Comparison of ENCODE assay signal across 8 mouse cellular contexts in the genomic region with DNA sequence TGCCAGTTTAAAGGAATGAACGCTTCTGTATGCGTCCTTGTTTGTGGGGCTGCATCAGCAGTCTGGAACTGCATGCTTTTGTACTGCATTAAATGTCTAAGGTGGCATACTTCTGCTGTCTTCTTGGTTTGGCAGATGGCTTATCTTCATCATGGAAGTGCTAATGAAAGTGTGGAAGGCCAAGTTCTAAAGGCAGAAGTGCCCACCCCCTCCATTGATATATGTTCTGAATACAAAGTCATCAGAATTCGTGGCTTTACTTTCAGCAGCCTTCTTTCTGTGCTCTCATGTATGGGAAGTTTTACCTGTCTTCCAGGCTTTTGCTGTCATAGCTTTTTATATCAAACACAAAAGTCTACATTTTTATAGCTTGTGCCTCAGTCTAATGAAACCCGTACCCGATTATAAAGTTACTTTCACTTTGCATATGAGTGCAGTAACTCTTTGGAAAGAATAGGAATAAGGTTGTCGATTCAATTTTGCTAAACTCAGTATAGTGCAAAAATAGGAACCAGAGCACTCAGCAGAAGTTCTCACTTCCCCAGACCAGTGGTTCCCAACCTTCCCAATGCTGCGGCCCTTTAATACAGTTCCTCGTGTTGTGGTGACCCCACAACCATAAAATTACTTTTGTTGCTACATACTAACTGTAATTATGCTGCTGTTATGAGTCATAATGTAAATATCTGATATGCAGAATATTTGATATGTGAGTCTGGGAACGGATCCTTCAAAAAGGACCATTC. TPM values are rescaled to one million over a fixed set of nuclear protein-coding genes. Genes with fewer than 3 reads are reported as not detected.
A peak's percentile ranks its signal among the peaks of the same experiment; 100 is the strongest.
DNase-seq lines count a peak whose midpoint lies in the region; ATAC-seq and TF ChIP-seq lines count a peak whose summit lies in the region.

No protein-coding gene starts in this region.

- 48% methylated on average over 9 of the region's 9 CpGs for WGBS in lung, embryonic 16.5 days
- WGBS in intestine, embryonic 16.5 days, result 53% methylated on average over 9 of the region's 9 CpGs
- 13% methylated on average over 9 of the region's 9 CpGs for WGBS in olfactory bulb, adult 2 months

- peak overlapping the region; percentile 32; the same call in 1 of the 2 replicates for H3K9ac ChIP-seq in lung, embryonic 16.5 days (ENCODE audit: low read length)
- H3K9ac ChIP-seq in intestine, embryonic 16.5 days (ENCODE audit: low read depth, low read length), result peak overlapping the region; percentile 15

- H3K27ac ChIP-seq in lung, embryonic 16.5 days (ENCODE audit: low read length), result peak overlapping the region; percentile 83
- peak overlapping the region; percentile 35 for H3K27ac ChIP-seq in intestine, embryonic 16.5 days (ENCODE audit: low read length)
- H3K27ac ChIP-seq in olfactory bulb, adult 2 months (ENCODE audit: insufficient read depth, low read depth, low read length), result peak overlapping the region; percentile 28; the same call in 1 of the 2 replicates

- TF ChIP-seq CTCF in olfactory bulb, adult 2 months (IDR thresholded peaks at IDR 0.05; ENCODE audit: insufficient read depth, low read depth, low read length), result no peak

- H3K4me3 ChIP-seq in lung, embryonic 16.5 days (ENCODE audit: low read length), result peak overlapping the region; percentile 16
- H3K4me3 ChIP-seq in intestine, embryonic 16.5 days (ENCODE audit: low read length), result peak overlapping the region; percentile 22
- peak overlapping the region; percentile 15; the same call in 1 of the 2 replicates for H3K4me3 ChIP-seq in olfactory bulb, adult 2 months (ENCODE audit: insufficient read depth, low read depth, low read length)

- no peaks in the 10 kb centered on the region for H3K9me3 ChIP-seq in lung, embryonic 16.5 days (ENCODE audit: control insufficient read depth, low read length)
- H3K9me3 ChIP-seq in intestine, embryonic 16.5 days (ENCODE audit: control insufficient read depth, low read length), result no peaks in the 10 kb centered on the region

- peaks cover 16% of the 10 kb centered on the region for H3K4me1 ChIP-seq in lung, embryonic 16.5 days (replicated peaks; ENCODE audit: control insufficient read depth, insufficient read depth, low read length)
- H3K4me1 ChIP-seq in intestine, embryonic 16.5 days (ENCODE audit: control insufficient read depth, insufficient read depth, low read length), result peaks cover 20% of the 10 kb centered on the region
- H3K4me1 ChIP-seq in olfactory bulb, adult 2 months (ENCODE audit: control insufficient read depth, insufficient read depth, low read length), result peaks cover 4% of the 10 kb centered on the region

- DNase-seq in adrenal gland, adult 2 months, result peak; percentile 14
- DNase-seq in adrenal gland, adult 8-10 months, result no peak
- DNase-seq in lung, postnatal 10 days, result no peak
- DNase-seq in cerebellum, adult 8-10 months, result no peak
- no peak for DNase-seq in frontal cortex, postnatal 14 days (ENCODE audit: low spot score in 2 of 2)

- H3K36me3 ChIP-seq in lung, embryonic 16.5 days (ENCODE audit: control insufficient read depth, insufficient read depth, low read length), result 0 out of 2 replicates have a peak, but pooled peaks cover 4% of the 10 kb centered on the region
- H3K36me3 ChIP-seq in intestine, embryonic 16.5 days (ENCODE audit: control insufficient read depth, insufficient read depth, low read length), result no peaks in the 10 kb centered on the region

- peak overlapping the region; percentile 44 for H3K4me2 ChIP-seq in lung, embryonic 16.5 days (ENCODE audit: low read depth, low read length)
- peak overlapping the region; percentile 44 for H3K4me2 ChIP-seq in intestine, embryonic 16.5 days (ENCODE audit: low read depth, low read length)

- no peaks in the 10 kb centered on the region for H3K27me3 ChIP-seq in lung, embryonic 16.5 days (ENCODE audit: control insufficient read depth, insufficient read depth, low read depth, low read length)
- H3K27me3 ChIP-seq in intestine, embryonic 16.5 days (replicated peaks; ENCODE audit: control insufficient read depth, insufficient read depth, low read length), result no peaks in the 10 kb centered on the region

- TF ChIP-seq POLR2A in olfactory bulb, adult 2 months (IDR thresholded peaks at IDR 0.05; ENCODE audit: insufficient read depth, low read depth, low read length), result no peak

- no peak for ATAC-seq in lung, embryonic 16.5 days (ENCODE audit: low read depth)
- ATAC-seq in intestine, embryonic 16.5 days, result no peak

RNA-seq across cellular contexts. Expression of a gene that starts 58.0 kb away (rescaled TPM):
- 100 to 1,000 TPM; 106 to 189 TPM for total RNA-seq in adrenal gland, adult 2 months (2021)
- polyA plus RNA-seq in adrenal gland, adult 2 months (2012; rRNA removed), result 75.0 and 105 TPM in 2 replicates
- 100 to 1,000 TPM; 124 to 201 (median 165) TPM for total RNA-seq in adrenal gland, adult 8-10 months (2022)
- polyA plus RNA-seq in lung, embryonic 16.5 days (2015; fragmentation: Nextera tagmentation; extraction: Ambion mirVana), result 136 TPM in 2 replicates
- polyA plus RNA-seq in intestine, embryonic 16.5 days (2015; fragmentation: Nextera tagmentation; extraction: Ambion mirVana), result 76.5 and 80.3 TPM in 2 replicates
- polyA plus RNA-seq in olfactory bulb, adult 2 months (2012; ENCODE audit: insufficient read depth, insufficient read length, low replicate concordance, missing spikeins), result 116 TPM in 1 of 2 replicates, not detected in the other

Comparison
In these comparisons a context has a peak if more than half of its experiments do, and no peak if none do; other contexts are left out.
1. H3K27ac ChIP-seq: peak in every context shown above with its lines; median percentile 83 in lung, embryonic 16.5 days; 35 in intestine, embryonic 16.5 days; 28 in olfactory bulb, adult 2 months.